19 mouse cellular contexts compared by ENCODE assay signal in genomic region chr5:143613265-143613664, GRCm38 (mm10).
"Had no signal": no experiment of that assay in that cellular context is flagged by ENCODE, and none has a peak within 500 bp of the region (broad histone marks: within the 10 kb centered on the region; RNA-seq: fewer than 3 reads in every experiment).

No protein-coding gene starts in this region.

- H3K4me1 ChIP-seq: neural tube, embryonic 12.5 days; neural tube, embryonic 15.5 days; stomach, embryonic 15.5 days had no signal

- H3K27me3 ChIP-seq: limb, embryonic 12.5 days; neural tube, embryonic 12.5 days; neural tube, embryonic 15.5 days; stomach, embryonic 15.5 days had no signal

- H3K9ac ChIP-seq: limb, embryonic 12.5 days; liver, embryonic 12.5 days; liver, embryonic 15.5 days; neural tube, embryonic 12.5 days; neural tube, embryonic 15.5 days; stomach, embryonic 15.5 days had no signal

- ATAC-seq: liver, embryonic 12.5 days had no signal

- H3K9me3 ChIP-seq: limb, embryonic 12.5 days; liver, embryonic 12.5 days; liver, embryonic 15.5 days; neural tube, embryonic 15.5 days; stomach, embryonic 15.5 days had no signal

- DNase-seq: kidney, adult 9 months; kidney, postnatal 14 days; kidney, postnatal 4 days; liver; lung, adult 2 months; lung, postnatal 14 days; lung, postnatal 4 days; midbrain, embryonic 14.5 days; retina, postnatal 1 day; right cerebral cortex, postnatal 25 days; spleen, adult 18-20 months; thymus, postnatal 25 days had no signal

- H3K4me3 ChIP-seq: limb, embryonic 12.5 days; liver, embryonic 12.5 days; liver, embryonic 15.5 days; neural tube, embryonic 12.5 days; neural tube, embryonic 15.5 days; stomach, embryonic 15.5 days had no signal

- H3K36me3 ChIP-seq: limb, embryonic 12.5 days; liver, embryonic 12.5 days; liver, embryonic 15.5 days; neural tube, embryonic 12.5 days; neural tube, embryonic 15.5 days; stomach, embryonic 15.5 days had no signal

- H3K4me2 ChIP-seq: limb, embryonic 12.5 days; liver, embryonic 12.5 days; liver, embryonic 15.5 days; midbrain, embryonic 11.5 days; neural tube, embryonic 12.5 days; neural tube, embryonic 15.5 days; stomach, embryonic 15.5 days had no signal

- H3K27ac ChIP-seq: limb, embryonic 12.5 days; liver, embryonic 12.5 days; liver, embryonic 15.5 days; neural tube, embryonic 12.5 days; neural tube, embryonic 15.5 days; stomach, embryonic 15.5 days had no signal
